Mouse (Mus musculus) limb, embryonic 11.5 days (tissue): ENCODE data around the gene Elmo1. TPM values are rescaled to one million over a fixed set of nuclear protein-coding genes. Genes with fewer than 3 reads are reported as not detected.

Experiments
- ATAC-seq: fragments of 200-750 bp; cut with Nextera tagmentation; 2 replicates; pipeline ENCODE4 v1.8.0; 2017; ENCODE audit warnings: low read depth; ENCODE audit not compliant: insufficient number of reproducible peaks, low FRiP score, low TSS enrichment
- DNase-seq: peaks from one replicate; pipeline ENCODE4 v3.0.0-alpha.2; 2015; ENCODE audit warnings: low spot score
- H3K27ac ChIP-seq: fragments of 300-500 bp; sonication (generic); replicated peaks from 2 replicates; pipeline ENCODE4 v1.5.1; 2014; ENCODE audit warnings: low read depth, mild to moderate bottlenecking, low read length
- H3K27me3 ChIP-seq: fragments of 300-500 bp; sonication (generic); 2 replicates; pipeline ENCODE4 v1.6.1; 2014; ENCODE audit warnings: mild to moderate bottlenecking, low read length, mixed read lengths; ENCODE audit not compliant: control insufficient read depth, insufficient read depth
- H3K36me3 ChIP-seq: fragments of 300-500 bp; sonication (generic); 2 replicates; pipeline ENCODE4 v1.6.1; 2014; ENCODE audit warnings: mild to moderate bottlenecking, low read length, moderate library complexity, mixed read lengths; ENCODE audit not compliant: control insufficient read depth, insufficient read depth
- H3K4me1 ChIP-seq: fragments of 300-500 bp; sonication (generic); 2 replicates; pipeline ENCODE4 v1.6.1; 2014; ENCODE audit warnings: low read length, mixed read lengths; ENCODE audit not compliant: control insufficient read depth, insufficient read depth
- H3K4me2 ChIP-seq: fragments of 300-500 bp; sonication (generic); 2 replicates; pipeline ENCODE4 v1.6.1; 2014; ENCODE audit warnings: low read depth, mild to moderate bottlenecking, moderate library complexity; ENCODE audit not compliant: severe bottlenecking
- H3K4me3 ChIP-seq: fragments of 300-500 bp; sonication (generic); 2 replicates; pipeline ENCODE4 v1.5.1; 2014; ENCODE audit warnings: low read depth, low read length
- H3K9ac ChIP-seq: fragments of 300-500 bp; sonication (generic); 2 replicates; pipeline ENCODE4 v1.6.1; 2014; ENCODE audit warnings: mild to moderate bottlenecking, low read length
- H3K9me3 ChIP-seq: fragments of 300-500 bp; sonication (generic); 2 replicates; pipeline ENCODE4 v1.6.1; 2016; ENCODE audit warnings: low read length; ENCODE audit not compliant: control insufficient read depth
- WGBS: fragments of 180-500 bp; shearing (Covaris S2); extraction: QIAGEN DNeasy Blood & Tissue Kit; methylation state at CpG from one replicate; pipeline ENCODE4 v1.1.7; 2014; 5-methylcytosine and 5-hydroxymethylcytosine counted together
- polyA plus RNA-seq: library from polyadenylated mRNA; unstranded; fragments of >200 nt; fragmentation: Nextera tagmentation; extraction: Ambion mirVana; gene quantifications from 2 replicates; pipeline ENCODE4 v1.2.1, GENCODE M21; 2014

Gene Elmo1
- polyA plus RNA-seq, 1 experiment from 2014 or later, result 9.6 TPM

DNA sequence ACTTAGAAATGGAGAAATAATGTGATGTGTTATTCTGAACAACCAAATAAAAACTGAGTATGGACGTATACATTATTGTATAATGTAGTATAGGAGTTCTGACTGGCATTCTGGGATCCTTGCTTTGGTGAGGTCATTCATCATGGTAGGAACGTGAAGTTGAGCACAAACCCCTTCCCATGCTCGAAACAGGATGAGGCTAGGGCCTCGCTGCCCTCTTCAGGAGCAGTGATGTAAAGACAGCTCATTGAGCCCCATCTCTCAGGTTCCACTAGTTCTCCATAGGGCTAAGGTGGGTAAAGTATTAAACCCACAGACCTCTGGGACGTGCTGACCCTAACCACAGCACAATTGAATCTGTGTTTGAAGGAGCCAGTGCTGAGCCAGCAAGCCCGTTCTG is 182.2 kb downstream of the Elmo1 start:
- 50% methylated on average over 6 of the region's 6 CpGs for WGBS
- H3K4me3 ChIP-seq, result no peak overlapping the region
- H3K4me1 ChIP-seq, result no peaks in the 10 kb centered on the region
- H3K27ac ChIP-seq, result no peak overlapping the region
- no peaks in the 10 kb centered on the region for H3K36me3 ChIP-seq
- no peak overlapping the region for H3K9ac ChIP-seq
- ATAC-seq (no peak), DNase-seq (peak; percentile 33)
- no peaks in the 10 kb centered on the region for H3K9me3 ChIP-seq
- H3K4me2 ChIP-seq, result no peak overlapping the region
- no peaks in the 10 kb centered on the region for H3K27me3 ChIP-seq

DNA sequence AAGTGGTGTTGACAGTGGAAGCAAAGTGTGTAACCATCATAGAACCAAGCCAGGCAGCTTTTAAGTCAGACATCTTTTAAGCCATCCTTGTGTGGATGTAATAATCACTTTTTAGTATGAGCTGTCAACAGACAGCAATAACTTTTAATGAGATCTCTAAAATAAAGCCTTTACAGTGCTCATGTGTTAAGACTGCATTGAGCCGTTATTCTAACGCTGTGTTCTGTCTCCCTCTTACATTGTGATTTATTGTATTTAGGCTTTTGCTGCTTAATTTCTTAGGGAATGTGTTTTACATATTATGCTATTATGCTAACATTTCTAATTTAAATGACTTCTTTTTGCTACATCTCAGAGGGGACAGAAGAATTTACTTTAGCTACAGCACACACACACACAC is 189.5 kb downstream of the Elmo1 start:
- 35% methylated on average over 2 of the region's 2 CpGs for WGBS
- Histone ChIP-seq H3K4me2 (no peak overlapping the region), H3K27ac (no peak overlapping the region), H3K27me3 (no peaks in the 10 kb centered on the region), H3K4me3 (no peak overlapping the region), H3K9me3 (no peaks in the 10 kb centered on the region), H3K36me3 (no peaks in the 10 kb centered on the region), H3K9ac (no peak overlapping the region), H3K4me1 (no peaks in the 10 kb centered on the region)
- ATAC-seq, result no peak
- no peak for DNase-seq

- 95% methylated on average over 7 of the region's 7 CpGs for WGBS
- ATAC-seq (no peak), DNase-seq (no peak)
- Histone ChIP-seq H3K4me1 (no peaks in the 10 kb centered on the region), H3K36me3 (no peaks in the 10 kb centered on the region), H3K9me3 (no peaks in the 10 kb centered on the region), H3K27me3 (no peaks in the 10 kb centered on the region), H3K27ac (no peak overlapping the region), H3K4me2 (no peak overlapping the region), H3K4me3 (no peak overlapping the region), H3K9ac (no peak overlapping the region)
These were observed 193.5 kb downstream of the Elmo1 start for GRCm38 (mm10) chr13:20283891-20284290.

DNA sequence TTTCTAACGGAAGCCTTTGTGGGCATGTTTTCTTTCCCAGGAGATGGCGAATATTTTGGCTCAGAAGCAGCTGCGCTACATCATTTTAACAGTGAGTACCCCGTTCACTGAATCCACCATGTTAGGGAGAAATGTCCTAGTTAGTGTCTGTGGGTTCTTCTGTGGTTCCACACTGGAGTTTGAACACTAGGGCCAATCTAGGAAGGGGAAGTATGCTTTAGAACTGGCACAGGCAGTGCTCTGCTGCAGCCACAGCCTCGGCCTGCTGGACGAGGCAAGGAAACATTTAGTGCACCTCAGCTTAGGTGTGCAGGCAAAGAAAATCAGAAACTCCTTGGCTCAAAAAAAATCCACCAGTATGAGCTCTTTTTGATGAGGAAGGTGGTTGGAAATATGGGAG is 196.3 kb downstream of the Elmo1 start:
- Histone ChIP-seq H3K9ac (no peak overlapping the region), H3K36me3 (no peaks in the 10 kb centered on the region), H3K4me1 (no peaks in the 10 kb centered on the region), H3K9me3 (no peaks in the 10 kb centered on the region), H3K27me3 (no peaks in the 10 kb centered on the region), H3K4me2 (no peak overlapping the region), H3K27ac (no peak overlapping the region), H3K4me3 (no peak overlapping the region)
- ATAC-seq (no peak), DNase-seq (no peak)
- 91% methylated on average over 6 of the region's 6 CpGs for WGBS

- Histone ChIP-seq H3K4me2 (no peak overlapping the region), H3K4me1 (no peaks in the 10 kb centered on the region), H3K9ac (no peak overlapping the region), H3K27ac (no peak overlapping the region), H3K27me3 (no peaks in the 10 kb centered on the region), H3K36me3 (no peaks in the 10 kb centered on the region), H3K9me3 (no peaks in the 10 kb centered on the region), H3K4me3 (no peak overlapping the region)
- WGBS, result 58% methylated on average over 7 of the region's 7 CpGs
- DNase-seq, result peak; percentile 50
- peak; percentile 54; the same call in 1 of the 2 replicates for ATAC-seq
These were observed 198.0 kb downstream of the Elmo1 start for GRCm38 (mm10) chr13:20288393-20288792.

DNA sequence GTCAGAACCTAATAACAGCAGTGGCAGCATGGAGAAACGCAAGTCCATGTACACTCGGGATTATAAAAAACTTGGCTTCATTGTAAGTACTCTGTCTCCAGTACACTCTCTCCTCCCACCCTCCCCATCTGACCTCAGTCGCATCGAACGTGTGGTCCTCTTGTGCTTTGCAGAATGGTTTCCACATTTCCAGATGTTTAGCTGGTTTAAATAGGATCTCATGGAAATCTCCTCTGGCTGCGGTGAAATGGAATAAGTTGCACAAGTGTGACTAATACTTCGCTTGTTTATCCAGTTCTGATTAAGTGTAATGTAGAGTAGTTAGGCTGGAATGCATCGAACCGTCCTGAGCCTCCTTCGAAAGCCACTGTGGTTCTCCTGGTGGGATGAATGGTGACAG is 200.0 kb downstream of the Elmo1 start:
- H3K4me1 ChIP-seq, result no peaks in the 10 kb centered on the region
- ATAC-seq (no peak), DNase-seq (no peak)
- WGBS, result 77% methylated on average over 10 of the region's 10 CpGs
- no peaks in the 10 kb centered on the region for H3K9me3 ChIP-seq
- no peak overlapping the region for H3K4me3 ChIP-seq
- no peaks in the 10 kb centered on the region for H3K27me3 ChIP-seq
- no peaks in the 10 kb centered on the region for H3K36me3 ChIP-seq
- H3K4me2 ChIP-seq, result no peak overlapping the region
- H3K9ac ChIP-seq, result no peak overlapping the region
- no peak overlapping the region for H3K27ac ChIP-seq

GRCm38 (mm10) chr13:20292348-20292747 is 202.0 kb downstream of the Elmo1 start:
- no peaks in the 10 kb centered on the region for H3K27me3 ChIP-seq
- H3K9me3 ChIP-seq, result no peaks in the 10 kb centered on the region
- H3K9ac ChIP-seq, result no peak overlapping the region
- no peak for ATAC-seq
- no peak overlapping the region for H3K4me3 ChIP-seq
- no peaks in the 10 kb centered on the region for H3K36me3 ChIP-seq
- DNase-seq, result peak; percentile 69
- no peaks in the 10 kb centered on the region for H3K4me1 ChIP-seq
- WGBS, result 6% methylated on average over 5 of the region's 5 CpGs
- H3K4me2 ChIP-seq, result no peak overlapping the region
- no peak overlapping the region for H3K27ac ChIP-seq

- DNase-seq (no peak), ATAC-seq (no peak)
- Histone ChIP-seq H3K4me3 (no peak overlapping the region), H3K9ac (no peak overlapping the region), H3K9me3 (no peaks in the 10 kb centered on the region), H3K27ac (no peak overlapping the region), H3K4me2 (no peak overlapping the region), H3K27me3 (no peaks in the 10 kb centered on the region), H3K36me3 (no peaks in the 10 kb centered on the region), H3K4me1 (no peaks in the 10 kb centered on the region)
- WGBS, result 89% methylated on average over 16 of the region's 16 CpGs
These were observed 205.0 kb downstream of the Elmo1 start for GRCm38 (mm10) chr13:20295278-20295970.

DNA sequence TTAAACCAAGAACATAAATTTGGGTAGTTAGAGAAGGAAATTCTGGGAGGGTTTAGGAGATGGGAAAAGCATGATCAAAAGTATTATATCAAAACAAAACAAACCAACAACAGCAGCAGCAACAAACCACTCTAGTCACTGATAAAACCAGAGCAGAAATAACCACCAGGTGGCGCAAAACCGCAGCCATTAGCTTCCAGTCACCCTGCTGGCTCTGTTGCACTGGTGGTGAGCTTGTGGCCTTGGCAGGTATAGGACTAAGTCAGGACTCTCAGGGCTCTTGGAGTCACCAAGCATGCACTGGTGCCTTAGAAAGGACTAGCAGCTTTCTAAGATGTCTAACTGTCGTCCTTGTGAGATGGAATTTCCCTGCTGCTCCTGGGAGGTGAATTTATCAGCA is 207.4 kb downstream of the Elmo1 start:
- DNase-seq (peak; percentile 80), ATAC-seq (no peak)
- Histone ChIP-seq H3K9me3 (no peaks in the 10 kb centered on the region), H3K27me3 (no peaks in the 10 kb centered on the region), H3K36me3 (no peaks in the 10 kb centered on the region), H3K9ac (no peak overlapping the region), H3K4me3 (no peak overlapping the region), H3K4me2 (no peak overlapping the region), H3K4me1 (no peaks in the 10 kb centered on the region), H3K27ac (no peak overlapping the region)
- 11% methylated on average over 3 of the region's 3 CpGs for WGBS
